Mouse (Mus musculus) heart, embryonic 14.5 days (tissue): Measurements from ENCODE around the gene Hist1h3f. TPM values are rescaled to one million over a fixed set of nuclear protein-coding genes. Genes with fewer than 3 reads are reported as not detected.

Experiments used
- ATAC-seq: fragments of 200-750 bp; cut with Nextera tagmentation; 2 replicates; pipeline ENCODE4 v1.8.0; 2017; ENCODE audit warnings: low read depth, moderate TSS enrichment; ENCODE audit not compliant: insufficient number of reproducible peaks, insufficient read depth, low FRiP score
- H3K27ac ChIP-seq, 2 experiments: fragments of 200-500 bp in 1 of 2; fragments of 300-500 bp in 1 of 2; sonication (generic) in 1 of 2; replicated peaks in 1 of 2; 2 replicates each; pipeline ENCODE4 v1.5.1; 2012 to 2014; ENCODE audit warnings: low read depth in 2 of 2, low read length in 2 of 2, control low read depth in 1 of 2, mild to moderate bottlenecking in 1 of 2, mixed read lengths in 1 of 2; ENCODE audit not compliant: control insufficient read depth in 1 of 2, insufficient read depth in 1 of 2
- H3K27me3 ChIP-seq: fragments of 300-500 bp; sonication (generic); 2 replicates; pipeline ENCODE4 v1.6.1; 2014; ENCODE audit warnings: mild to moderate bottlenecking, low read length, control low read depth; ENCODE audit not compliant: control insufficient read depth, insufficient read depth
- H3K36me3 ChIP-seq: fragments of 300-500 bp; sonication (generic); 2 replicates; pipeline ENCODE4 v1.6.1; 2014; ENCODE audit warnings: mild to moderate bottlenecking, control low read depth, low read length, mixed read lengths; ENCODE audit not compliant: control insufficient read depth, insufficient read depth
- H3K4me1 ChIP-seq, 2 experiments: fragments of 200-500 bp in 1 of 2; fragments of 300-500 bp in 1 of 2; sonication (generic) in 1 of 2; 2 replicates each; pipeline ENCODE4 v1.6.1; 2012 to 2014; ENCODE audit warnings: low read length in 2 of 2, control low read depth in 1 of 2, mixed read lengths in 1 of 2; ENCODE audit not compliant: control insufficient read depth in 2 of 2, insufficient read depth in 2 of 2
- H3K4me2 ChIP-seq: fragments of 300-500 bp; sonication (generic); 2 replicates; pipeline ENCODE4 v1.6.1; 2014; ENCODE audit warnings: mild to moderate bottlenecking, low read length
- H3K4me3 ChIP-seq, 2 experiments: fragments of 200-500 bp in 1 of 2; fragments of 300-500 bp in 1 of 2; sonication (generic) in 1 of 2; 2 replicates each; pipeline ENCODE4 v1.5.1; 2012 to 2014; ENCODE audit warnings: low read length in 2 of 2, mild to moderate bottlenecking in 2 of 2, control low read depth in 1 of 2, low read depth in 1 of 2, moderate library complexity in 1 of 2; ENCODE audit not compliant: control insufficient read depth in 1 of 2, insufficient read depth in 1 of 2
- H3K9ac ChIP-seq: fragments of 300-500 bp; sonication (generic); 2 replicates; pipeline ENCODE4 v1.6.1; 2014; ENCODE audit warnings: mild to moderate bottlenecking, low read length
- H3K9me3 ChIP-seq: fragments of 300-500 bp; sonication (generic); 2 replicates; pipeline ENCODE4 v1.6.1; 2016; ENCODE audit warnings: low read length, control low read depth; ENCODE audit not compliant: control insufficient read depth
- WGBS: fragments of 180-500 bp; shearing (Covaris S2); extraction: QIAGEN DNeasy Blood & Tissue Kit; methylation state at CpG from one replicate; pipeline ENCODE4 v1.1.7; 2014; 5-methylcytosine and 5-hydroxymethylcytosine counted together
- polyA plus RNA-seq: library from polyadenylated mRNA; unstranded; fragments of >200 nt; fragmentation: Nextera tagmentation; extraction: Ambion mirVana; gene quantifications from 2 replicates; pipeline ENCODE4 v1.2.1, GENCODE M21; 2014

Hist1h3f gene
- polyA plus RNA-seq, 1 experiment from 2014 or later: 0.72 TPM

DNA sequence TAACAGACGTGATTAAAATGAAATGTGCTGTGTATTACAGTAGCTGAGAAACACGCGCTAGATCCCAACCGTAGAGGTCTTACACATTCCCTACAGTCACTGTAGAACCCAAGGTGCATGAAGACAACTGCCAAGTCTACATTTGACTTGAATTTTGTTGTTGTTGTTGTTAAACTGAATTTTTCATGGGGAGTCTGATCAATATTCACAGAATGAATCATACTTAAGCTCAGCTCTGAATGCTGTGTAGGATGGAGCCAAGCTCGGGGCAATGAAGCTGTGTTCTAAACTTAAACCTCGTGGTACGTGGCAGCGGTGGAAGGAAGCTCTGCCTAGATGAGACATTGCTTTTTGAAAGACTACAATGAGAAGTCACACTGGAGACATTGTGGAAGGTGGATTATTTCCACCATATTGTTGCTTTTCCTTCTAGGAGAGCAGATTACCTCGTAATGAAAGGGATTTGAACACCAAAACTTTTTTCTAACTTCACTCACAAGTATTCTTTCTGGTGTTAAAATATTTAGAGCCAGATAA, 41.8 kb upstream of the Hist1h3f start:
- no peak overlapping the region for H3K9ac ChIP-seq
- H3K36me3 ChIP-seq: no peaks in the 10 kb centered on the region
- peaks cover 11 to 27% of the 10 kb centered on the region in 2 experiments; a peak in 3 of 4 replicates for H3K4me1 ChIP-seq
- WGBS: 36% methylated on average over 9 of the region's 9 CpGs
- no peaks in the 10 kb centered on the region for H3K27me3 ChIP-seq
- ATAC-seq: no peak
- no peak overlapping the region for H3K27ac ChIP-seq
- H3K4me3 ChIP-seq: peak overlapping the region in 1 of 2 experiments; percentile 18; a peak in 1 of 4 replicates
- no peaks in the 10 kb centered on the region for H3K9me3 ChIP-seq
- H3K4me2 ChIP-seq: peak overlapping the region; percentile 42

DNA sequence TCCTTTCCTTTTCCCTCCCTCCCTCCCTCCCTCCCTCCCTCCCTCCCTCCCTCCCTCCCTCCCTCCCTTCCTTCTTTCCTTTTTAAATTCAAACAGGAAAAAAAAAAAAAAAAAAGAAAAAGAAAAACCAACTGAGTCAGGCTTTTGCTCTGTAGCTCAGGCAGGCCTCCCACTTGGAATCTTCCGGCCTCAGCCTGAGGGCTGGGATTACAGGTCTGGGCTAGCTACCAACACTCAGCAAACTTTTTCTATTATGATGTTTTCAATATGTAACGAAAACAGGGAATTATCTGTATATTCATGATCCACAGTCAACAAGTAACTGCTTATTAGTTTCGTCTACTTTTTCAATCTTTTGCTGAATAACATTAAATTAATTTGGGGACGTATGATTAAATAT, 40.9 kb upstream of the Hist1h3f start:
- Histone ChIP-seq H3K4me1 (peaks cover 16 to 30% of the 10 kb centered on the region in 2 experiments; a peak in 3 of 4 replicates), H3K27ac (no peak overlapping the region), H3K4me2 (no peak overlapping the region), H3K27me3 (no peaks in the 10 kb centered on the region), H3K9ac (no peak overlapping the region), H3K4me3 (no peak overlapping the region), H3K9me3 (no peaks in the 10 kb centered on the region), H3K36me3 (no peaks in the 10 kb centered on the region)
- WGBS: 51% methylated on average over 4 of the region's 4 CpGs
- no peak for ATAC-seq

DNA sequence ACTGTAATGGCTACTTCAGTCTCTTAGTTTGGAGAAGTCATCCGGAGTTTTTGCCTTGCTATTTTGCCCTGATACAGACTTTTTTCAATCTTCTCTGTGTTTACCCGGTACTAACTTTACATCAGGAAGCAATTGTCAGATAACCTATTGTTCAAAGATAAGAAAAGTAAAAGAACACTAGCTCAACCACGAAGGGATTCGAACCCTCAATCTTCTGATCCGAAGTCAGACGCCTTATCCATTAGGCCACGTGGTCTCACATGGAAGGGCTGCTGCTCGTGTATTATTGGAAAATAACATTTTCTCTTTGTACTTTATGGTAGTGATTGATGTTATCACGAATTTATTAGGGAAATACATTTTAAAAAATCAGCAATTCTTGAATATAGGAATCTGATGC, 40.1 kb upstream of the Hist1h3f start:
- Histone ChIP-seq H3K4me3 (no peak overlapping the region), H3K27me3 (no peaks in the 10 kb centered on the region), H3K9me3 (no peaks in the 10 kb centered on the region), H3K4me1 (peaks cover 14 to 27% of the 10 kb centered on the region in 2 experiments; a peak in 3 of 4 replicates), H3K4me2 (peak overlapping the region; percentile 23; the same call in 1 of the 2 replicates), H3K36me3 (no peaks in the 10 kb centered on the region), H3K9ac (no peak overlapping the region), H3K27ac (no peak overlapping the region)
- WGBS: 3% methylated on average over 9 of the region's 9 CpGs
- no peak for ATAC-seq

GRCm38 (mm10) chr13:23505662-23506345, 38.0 kb upstream of the Hist1h3f start:
- H3K36me3 ChIP-seq: no peaks in the 10 kb centered on the region
- H3K4me2 ChIP-seq: peak overlapping the region; percentile 63
- no peaks in the 10 kb centered on the region for H3K9me3 ChIP-seq
- peak overlapping the region; percentile 35 to 57; a peak in 3 of 4 replicates for H3K27ac ChIP-seq
- WGBS: 8% methylated on average over 14 of the region's 14 CpGs
- peaks cover 14 to 27% of the 10 kb centered on the region in 2 experiments for H3K4me1 ChIP-seq
- H3K9ac ChIP-seq: peak overlapping the region; percentile 68
- ATAC-seq: no peak
- peak overlapping the region; percentile 33 to 40 for H3K4me3 ChIP-seq
- no peaks in the 10 kb centered on the region for H3K27me3 ChIP-seq

- Histone ChIP-seq H3K27me3 (no peaks in the 10 kb centered on the region), H3K4me2 (peak overlapping the region; percentile 63), H3K27ac (peak overlapping the region in 1 of 2 experiments; percentile 35; a peak in 1 of 4 replicates), H3K4me1 (peaks cover 14 to 27% of the 10 kb centered on the region in 2 experiments), H3K4me3 (peak overlapping the region in 1 of 2 experiments; percentile 33; a peak in 2 of 4 replicates), H3K36me3 (no peaks in the 10 kb centered on the region), H3K9me3 (no peaks in the 10 kb centered on the region), H3K9ac (peak overlapping the region; percentile 68)
- WGBS: 10% methylated on average over 13 of the region's 13 CpGs
- no peak for ATAC-seq
Measured at GRCm38 (mm10) chr13:23506351-23506750, 37.5 kb upstream of the Hist1h3f start.

DNA sequence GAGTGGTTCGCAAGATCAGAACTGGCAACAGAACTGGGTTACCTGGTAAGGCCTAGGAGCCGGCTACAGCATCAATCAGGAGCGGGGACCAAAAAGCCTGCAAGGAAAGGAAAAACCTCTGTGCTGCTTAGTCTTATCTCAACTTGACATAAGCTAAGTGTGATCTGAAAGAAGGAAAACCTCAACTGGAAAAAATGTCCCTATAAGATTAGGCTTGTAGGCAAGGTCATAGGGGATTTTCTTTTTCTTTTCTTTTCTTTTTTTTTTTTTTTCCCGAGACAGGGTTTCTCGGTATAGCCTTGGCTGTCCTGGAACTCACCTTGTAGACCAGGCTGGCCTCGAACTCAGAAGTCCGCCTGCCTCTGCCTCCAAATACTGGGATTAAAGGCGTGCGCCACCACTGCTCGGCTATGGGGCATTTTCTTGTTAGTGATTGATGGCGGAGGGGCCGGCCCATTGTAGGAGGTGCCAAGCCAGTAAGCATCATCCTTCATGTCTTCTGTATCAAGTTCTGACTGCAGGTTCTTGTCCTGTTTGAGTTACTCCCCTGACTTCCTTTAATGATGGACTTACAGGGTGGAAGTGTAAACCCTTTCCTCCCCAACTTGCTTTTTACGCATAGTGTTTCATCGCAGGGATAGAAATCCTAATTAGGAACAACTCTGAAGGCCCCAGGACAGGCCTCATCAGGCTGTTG, 36.9 kb upstream of the Hist1h3f start:
- no peak for ATAC-seq
- peak overlapping the region in 1 of 2 experiments; percentile 9; a peak in 1 of 4 replicates for H3K27ac ChIP-seq
- no peak overlapping the region for H3K4me3 ChIP-seq
- no peaks in the 10 kb centered on the region for H3K27me3 ChIP-seq
- no peaks in the 10 kb centered on the region for H3K9me3 ChIP-seq
- H3K36me3 ChIP-seq: no peaks in the 10 kb centered on the region
- H3K4me2 ChIP-seq: peak overlapping the region; percentile 63
- peaks cover 14 to 23% of the 10 kb centered on the region in 2 experiments for H3K4me1 ChIP-seq
- H3K9ac ChIP-seq: no peak overlapping the region
- 30% methylated on average over 14 of the region's 14 CpGs for WGBS

DNA sequence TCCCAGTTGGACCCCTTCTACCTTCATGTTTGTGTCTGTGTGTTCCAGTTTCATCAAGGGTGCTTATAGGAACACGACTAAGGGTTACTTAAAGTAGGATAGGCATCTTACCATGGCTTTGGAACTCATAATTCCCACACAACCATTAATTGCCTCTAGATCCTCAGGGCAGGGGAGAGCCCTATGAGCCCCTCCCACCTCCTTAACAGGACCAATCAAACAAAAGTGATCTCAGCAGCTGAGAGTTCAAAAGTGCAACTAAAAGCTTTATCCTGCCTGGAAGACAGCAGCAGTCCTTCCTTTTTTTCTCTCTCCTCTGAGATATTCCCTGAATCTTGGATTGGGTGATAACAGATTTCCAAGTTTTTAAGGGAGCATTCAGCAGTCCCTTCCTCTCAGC, 33.7 kb upstream of the Hist1h3f start:
- Histone ChIP-seq H3K27me3 (no peaks in the 10 kb centered on the region), H3K36me3 (no peaks in the 10 kb centered on the region), H3K9me3 (no peaks in the 10 kb centered on the region), H3K4me1 (peaks cover 14% of the 10 kb centered on the region in 2 experiments), H3K4me2 (no peak overlapping the region), H3K4me3 (no peak overlapping the region), H3K27ac (0 out of 4 replicates have a peak overlapping the region, but pooled peaks of 1 of the 2 experiments have one; percentile 5), H3K9ac (no peak overlapping the region)
- 27% methylated on average over 1 of the region's 1 CpGs for WGBS
- ATAC-seq: no peak
